Mouse (Mus musculus) lung, adult 18-20 months (tissue): ENCODE data around the gene Ccdc89.

ENCODE experiments used
- DNase-seq, 2 experiments: peaks; one replicate each; pipeline ENCODE4 v3.0.0; 2022; ENCODE audit warnings: mixed read lengths in 2 of 2

Ccdc89 gene

DNA sequence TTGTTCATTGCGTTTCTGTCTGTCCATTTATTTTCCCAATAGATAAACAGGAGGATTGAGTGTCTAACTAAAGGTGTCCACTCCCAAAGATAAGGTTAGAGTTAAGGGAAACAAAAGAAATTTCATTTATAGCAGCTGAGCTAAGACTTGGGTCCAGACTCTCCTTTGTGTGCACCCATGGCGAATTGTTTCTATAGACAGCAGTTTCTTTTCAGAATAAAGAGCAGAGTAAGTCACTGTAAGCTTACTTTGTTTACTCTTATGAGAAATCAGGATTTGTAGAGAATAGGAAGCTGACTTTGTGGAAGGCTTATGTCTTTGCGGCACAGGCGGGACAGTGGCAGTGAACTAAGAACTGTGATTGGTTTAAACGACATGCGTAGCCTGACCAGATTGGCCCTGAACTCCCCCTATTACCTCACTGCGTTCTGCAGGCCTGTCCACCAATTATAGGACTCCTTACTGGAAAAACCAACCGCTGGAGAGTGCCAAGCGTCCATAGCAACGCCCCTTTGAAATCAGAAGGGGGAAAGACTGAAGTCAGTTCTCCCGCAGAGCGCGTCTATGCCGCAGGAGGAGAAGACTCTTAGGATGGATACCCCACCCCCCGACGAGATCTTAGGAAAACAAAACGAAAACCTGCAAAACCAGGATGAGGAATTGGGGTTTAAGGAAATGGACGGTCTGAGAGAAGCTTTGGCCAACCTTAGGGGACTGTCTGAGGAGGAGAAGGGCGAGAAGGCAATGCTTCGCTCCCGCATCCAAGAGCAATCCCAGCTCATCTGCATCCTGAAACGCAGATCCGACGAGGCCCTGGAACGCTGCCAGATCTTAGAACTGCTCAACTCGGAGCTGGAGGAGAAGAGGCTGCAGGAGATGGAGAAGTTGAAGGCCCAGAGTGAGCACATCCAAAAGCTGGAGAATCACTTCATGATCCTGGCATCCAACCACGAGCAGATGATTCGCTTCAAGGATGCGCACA lies at the start of gene Ccdc89:
Ccdc89 (plus strand) TSS at position 558 of the 982 bp plus-strand sequence.
- peak; percentile 87 to 90 for DNase-seq

DNA sequence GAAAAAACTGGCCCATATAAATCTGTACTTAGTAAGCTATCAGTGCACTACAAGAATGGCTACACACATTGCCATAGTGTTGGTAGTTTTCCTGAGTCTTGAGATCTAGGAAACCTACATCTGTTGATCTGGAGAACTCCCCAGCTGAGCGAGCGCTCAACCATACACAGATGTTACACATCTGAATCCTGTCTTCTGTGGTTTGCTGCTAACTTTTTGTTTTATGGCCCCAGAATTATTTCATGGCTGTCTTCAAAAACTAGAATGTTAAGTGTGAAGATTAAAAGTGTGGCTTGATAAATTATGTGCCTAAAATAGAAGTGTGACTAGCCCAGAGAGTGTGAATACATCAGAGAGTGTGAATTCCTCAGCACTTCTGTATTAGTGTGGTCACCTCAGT lies 42.0 kb upstream of the Ccdc89 start:
- DNase-seq, result no peak

DNA sequence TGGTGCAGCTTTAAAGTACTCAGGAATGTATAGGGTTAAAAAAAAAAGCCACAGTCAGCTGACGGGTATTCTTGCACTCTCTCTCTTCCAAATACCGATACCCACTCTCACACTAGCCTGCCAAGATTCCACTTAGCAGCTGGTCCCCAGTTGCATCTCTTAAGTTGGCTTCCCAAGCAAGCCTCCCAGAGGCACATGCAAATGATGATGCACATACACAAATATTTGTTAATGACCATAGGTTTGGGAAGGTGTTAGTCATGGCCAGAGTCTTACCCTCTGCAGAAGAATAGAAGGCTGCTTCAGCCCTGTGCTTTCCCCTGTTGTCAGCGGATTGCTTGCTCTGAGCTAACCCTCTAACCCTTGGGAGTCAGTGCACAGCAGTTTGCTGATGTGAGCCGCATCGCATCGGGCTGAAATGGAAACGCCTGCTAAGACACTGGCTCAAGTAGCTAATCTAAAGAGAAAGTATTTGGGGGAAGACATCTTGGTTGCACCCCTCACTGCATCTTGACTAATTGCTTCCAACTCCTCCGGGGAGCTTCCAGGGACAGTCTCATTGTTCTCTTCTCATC lies 39.4 kb upstream of the Ccdc89 start:
- no peak for DNase-seq

- DNase-seq, result no peak
Measured at GRCm38 (mm10) chr7:90389765-90390164, 36.6 kb upstream of the Ccdc89 start.

GRCm38 (mm10) chr7:90395073-90395472 lies 31.3 kb upstream of the Ccdc89 start:
- no peak for DNase-seq

DNA sequence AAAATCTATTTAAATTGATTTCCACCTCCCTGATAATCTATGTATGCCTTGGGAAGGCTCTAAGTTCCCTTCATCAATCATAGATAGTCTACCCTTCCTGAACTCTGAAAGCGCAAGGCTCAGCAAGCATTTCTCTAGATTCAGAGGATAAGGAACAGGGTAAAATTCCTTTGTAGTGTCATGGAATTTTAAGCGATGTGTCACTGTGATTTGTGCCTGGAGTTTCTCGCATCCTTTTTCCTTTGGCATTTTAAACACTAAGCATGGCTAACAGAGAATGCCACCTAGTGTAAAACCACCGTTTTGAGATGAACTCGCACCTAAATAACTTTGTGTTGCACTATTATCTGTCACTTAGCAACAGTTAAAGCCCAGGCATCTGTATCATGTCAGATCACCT lies 30.4 kb upstream of the Ccdc89 start:
- DNase-seq, result no peak

DNA sequence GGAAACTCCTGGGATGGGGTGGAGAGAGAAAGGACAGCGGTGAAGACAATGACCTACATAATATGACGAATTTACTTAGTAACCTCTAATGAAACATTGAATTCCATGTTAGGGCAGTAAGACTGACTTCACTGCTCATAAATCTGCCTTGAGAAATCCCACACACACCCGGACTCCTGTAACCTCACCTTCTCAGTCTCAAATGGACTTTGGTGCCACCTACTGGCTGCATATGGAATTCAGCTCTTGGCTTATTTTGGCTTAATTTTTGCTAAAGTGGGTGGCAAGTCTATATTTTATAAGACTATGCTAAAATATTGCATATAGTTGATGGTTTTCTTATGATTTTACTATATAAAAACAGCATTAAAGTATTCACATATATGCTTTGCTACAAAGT lies 16.4 kb upstream of the Ccdc89 start:
- peak; percentile 45 to 69 for DNase-seq

- DNase-seq, result peak; percentile 17 to 26
Measured at GRCm38 (mm10) chr7:90427006-90427405, 629 bp downstream of the Ccdc89 start.

DNA sequence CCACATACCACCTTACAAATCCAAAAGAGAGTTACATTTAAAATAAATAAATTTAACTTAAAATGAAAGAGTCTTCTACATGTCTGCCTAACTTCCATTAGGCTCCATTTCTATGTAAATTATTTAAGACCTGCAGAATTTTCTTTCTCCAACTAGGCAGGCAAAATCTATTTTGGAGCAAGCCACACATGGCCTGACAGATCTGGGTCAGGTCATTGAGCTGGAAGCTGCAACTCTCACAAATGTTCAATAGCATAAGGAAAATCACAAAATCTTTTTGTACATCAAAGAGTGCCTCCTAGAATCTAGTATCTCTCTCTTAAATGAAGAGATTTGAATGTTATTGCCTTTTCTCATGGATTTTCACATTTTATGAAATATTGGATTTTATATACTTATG lies 5.8 kb downstream of the Ccdc89 start:
- no peak for DNase-seq

DNA sequence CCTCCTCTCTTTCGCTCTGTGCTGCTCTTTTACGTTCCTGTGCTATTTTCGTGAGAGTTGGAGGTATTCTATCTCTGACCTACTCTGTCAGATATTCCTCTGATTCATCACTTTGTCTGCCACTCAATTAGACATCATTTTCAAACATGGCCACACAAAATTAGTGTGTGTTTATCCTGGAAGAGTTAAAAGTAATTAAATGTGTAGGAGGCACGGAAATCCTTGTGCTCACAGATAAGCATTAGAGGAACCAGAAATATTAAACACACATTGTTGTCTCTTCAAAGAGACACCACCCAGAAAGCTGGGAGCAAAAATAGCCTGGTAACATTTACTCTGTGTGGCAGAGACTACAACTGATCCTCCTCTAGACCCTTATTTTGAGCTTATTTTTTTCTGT lies 13.7 kb downstream of the Ccdc89 start:
- no peak for DNase-seq

DNA sequence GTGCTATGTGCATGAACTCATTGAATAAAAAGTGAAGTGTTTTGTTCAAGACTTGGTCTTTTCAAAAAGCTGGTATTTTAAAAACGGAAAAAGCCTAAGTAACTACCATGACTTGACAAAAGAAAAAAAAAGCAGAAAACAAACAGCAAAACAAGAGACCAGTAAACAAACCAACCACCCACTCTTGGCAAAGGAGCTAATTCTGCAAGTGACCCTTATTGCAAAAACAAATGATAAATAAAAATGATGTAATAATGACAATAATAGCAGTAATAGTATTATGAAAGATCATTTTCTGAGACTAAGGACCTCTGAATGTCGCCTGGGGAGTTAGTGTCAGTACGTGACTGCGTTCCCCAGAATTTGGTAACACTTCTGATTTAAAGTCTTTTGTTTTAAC lies 15.7 kb downstream of the Ccdc89 start:
- peak in 1 of 2 experiments; percentile 5 for DNase-seq

GRCm38 (mm10) chr7:90442518-90443080 lies 16.2 kb downstream of the Ccdc89 start, which contains the start of gene Crebzf:
Gene Crebzf (plus strand): TSS chr7:90442729.
- DNase-seq, result peak; percentile 97 to 98

GRCm38 (mm10) chr7:90443101-90444091 lies 17.0 kb downstream of the Ccdc89 start:
- peak; percentile 74 to 76 for DNase-seq

DNA sequence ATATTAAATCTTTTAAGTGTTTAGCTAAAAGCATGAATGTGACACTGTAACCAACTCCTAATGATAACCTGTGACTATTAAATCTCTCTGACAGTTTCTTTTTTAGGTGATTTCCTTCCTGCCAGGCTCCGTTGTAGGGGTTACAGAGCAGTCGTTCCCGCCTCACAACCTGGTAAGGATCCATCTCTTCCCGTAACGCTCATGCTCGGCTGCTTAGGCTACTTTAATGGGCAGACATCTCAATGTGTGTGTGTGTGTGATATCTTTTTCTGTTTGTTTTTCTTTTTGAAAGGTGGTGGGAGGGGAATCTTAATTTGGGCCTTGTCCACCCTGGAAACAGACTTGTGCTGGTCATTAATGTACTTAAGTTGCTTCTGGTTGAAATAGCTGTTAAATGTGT lies 17.8 kb downstream of the Ccdc89 start:
- DNase-seq, result no peak

DNA sequence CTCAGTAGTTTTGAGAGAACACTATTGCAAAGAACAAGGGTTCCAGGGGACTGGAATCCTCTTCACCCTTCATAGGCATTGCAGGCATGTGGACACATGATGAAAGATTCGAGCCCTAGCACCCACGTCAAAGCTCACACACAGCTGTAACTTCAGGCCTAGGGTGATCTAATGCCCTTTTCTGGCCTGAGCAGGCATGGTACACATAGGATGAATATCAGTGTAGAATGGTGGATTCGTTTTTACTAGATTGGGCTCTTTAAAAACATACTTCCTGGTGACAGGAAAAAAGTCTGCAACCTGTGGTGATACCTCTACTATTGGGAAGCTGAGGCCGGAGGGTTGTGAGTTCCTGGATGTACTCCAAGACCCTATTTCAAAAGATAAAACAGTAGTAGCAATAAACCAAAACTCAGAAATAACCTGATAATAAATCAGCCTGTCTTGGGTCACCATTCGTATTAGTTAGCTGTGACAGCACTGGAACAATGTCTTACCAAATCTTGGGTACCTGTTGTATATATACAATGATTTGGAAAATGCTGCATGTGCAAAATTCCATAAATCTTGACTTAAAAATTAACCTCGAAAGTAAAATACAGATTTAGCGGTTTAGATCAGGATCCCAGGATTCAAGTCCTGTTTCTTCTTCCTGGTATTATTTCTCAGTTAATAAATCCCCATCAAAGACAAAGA lies 29.9 kb downstream of the Ccdc89 start:
- no peak for DNase-seq

GRCm38 (mm10) chr7:90456845-90457468 lies 30.6 kb downstream of the Ccdc89 start, which contains the start of gene Tmem126a:
Gene Tmem126a (minus strand): TSS chr7:90457229.
- DNase-seq, result peak; percentile 88 to 90

DNA sequence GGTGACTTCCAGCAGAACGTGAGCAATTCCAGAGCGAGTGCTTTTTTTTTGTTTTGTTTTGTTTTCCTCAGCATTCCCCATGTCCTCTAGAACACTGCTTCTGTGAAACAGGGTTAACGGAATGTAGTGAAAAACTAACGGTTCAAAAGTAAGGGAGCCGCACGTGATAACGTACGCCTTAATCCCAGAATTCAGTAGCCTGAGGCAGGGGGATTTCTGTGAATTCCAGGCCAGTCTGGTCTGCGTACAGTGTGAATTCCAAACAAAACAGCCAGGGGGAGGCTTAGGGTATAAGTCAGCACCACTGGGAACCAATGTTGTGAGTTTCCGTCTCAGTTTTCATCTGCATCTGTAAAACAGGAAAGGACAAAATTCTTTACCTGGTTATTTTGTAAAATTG lies 31.1 kb downstream of the Ccdc89 start:
- DNase-seq, result peak in 1 of 2 experiments; percentile 8

GRCm38 (mm10) chr7:90460330-90460729 lies 34.0 kb downstream of the Ccdc89 start:
- no peak for DNase-seq

GRCm38 (mm10) chr7:90460930-90461329 lies 34.6 kb downstream of the Ccdc89 start:
- DNase-seq, result peak; percentile 59 to 66

DNA sequence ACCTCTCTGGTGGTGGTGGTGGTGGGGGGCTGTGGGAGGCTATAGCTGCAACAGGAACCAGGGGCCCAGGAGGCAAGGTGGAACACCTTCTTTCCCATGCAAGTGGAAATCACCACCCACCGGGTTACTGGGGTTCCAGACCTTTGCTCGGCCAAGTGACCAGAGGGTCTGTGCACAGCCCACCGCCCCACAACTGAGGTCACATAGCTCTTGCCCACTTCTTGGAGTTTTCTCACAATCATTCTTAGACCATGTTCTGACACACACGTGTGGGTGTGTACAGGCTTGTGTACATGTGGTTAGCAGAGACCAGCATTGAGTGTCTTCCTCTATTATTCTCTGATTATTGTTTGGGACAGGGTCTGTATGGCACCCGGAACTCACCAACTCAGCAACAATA lies 35.1 kb downstream of the Ccdc89 start:
- no peak for DNase-seq

GRCm38 (mm10) chr7:90473511-90473910 lies 47.1 kb downstream of the Ccdc89 start:
- DNase-seq, result no peak
